Mouse (Mus musculus): Measurements from ENCODE around the gene Adal.

Gene Adal

GRCm38 (mm10) chr2:121178828-121179479 lies 38.7 kb downstream of the Adal start:
- DNase-seq = no peak

DNA sequence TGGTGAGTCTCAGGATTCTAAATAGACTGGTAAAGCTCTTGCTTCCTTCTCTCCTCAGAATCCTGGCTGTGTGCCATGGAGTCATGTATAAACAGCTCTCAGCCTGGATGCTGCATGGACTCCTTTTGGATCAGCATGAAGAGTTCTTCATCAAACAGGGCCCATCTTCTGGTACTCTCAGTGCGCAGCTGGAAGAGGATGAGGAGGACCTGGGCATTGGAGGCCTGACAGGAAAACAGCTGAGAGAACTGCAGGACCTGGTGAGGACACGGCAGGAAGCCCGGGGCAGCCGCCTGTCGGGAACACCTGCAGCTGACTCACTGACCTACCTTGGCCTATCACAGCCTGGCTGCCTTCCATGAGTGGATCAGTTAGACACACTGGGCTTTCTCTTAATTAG lies 43.2 kb downstream of the Adal start:
- peak; percentile 22 for DNase-seq

- no peak for DNase-seq
Observed at GRCm38 (mm10) chr2:121184142-121184541, 43.9 kb downstream of the Adal start.

DNA sequence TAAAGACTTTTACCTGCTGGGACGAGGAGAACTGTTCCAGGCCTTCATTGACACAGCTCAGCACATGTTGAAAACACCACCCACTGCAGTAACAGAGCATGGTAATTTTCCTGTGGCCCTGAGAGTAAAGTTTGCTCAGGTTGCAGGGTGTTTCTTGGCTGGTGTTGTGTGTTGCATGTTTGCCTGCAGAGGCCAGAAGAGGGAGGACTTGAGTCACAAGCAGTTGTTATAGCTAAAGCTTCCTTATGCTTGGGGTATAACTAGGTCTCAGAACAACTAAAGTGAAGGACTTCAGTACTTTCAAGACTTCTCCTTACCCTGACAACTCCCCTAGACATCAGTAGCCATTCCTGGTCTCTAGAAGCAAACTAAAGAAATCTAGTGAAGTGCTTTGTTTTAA lies 48.3 kb downstream of the Adal start:
- DNase-seq = no peak

DNA sequence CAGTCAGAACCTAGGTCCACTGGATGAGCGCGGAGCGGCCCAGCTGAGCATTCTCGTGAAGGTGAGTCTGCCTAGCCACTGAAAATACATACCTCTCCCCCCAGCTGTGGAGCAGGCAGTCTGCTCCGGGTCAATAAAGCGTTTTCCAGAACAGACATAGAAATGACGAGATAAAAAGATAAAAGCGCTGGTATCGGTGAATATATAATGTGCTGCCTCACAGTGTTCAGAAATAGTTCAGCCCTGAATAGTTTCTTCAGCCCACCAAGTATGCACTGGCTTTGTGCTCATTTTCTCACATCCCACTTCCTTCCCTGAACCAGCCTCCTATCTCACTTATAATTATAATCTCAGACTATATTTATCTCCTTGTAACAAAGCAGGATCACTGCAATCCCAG lies 55.2 kb downstream of the Adal start:
- DNase-seq = no peak

- no peak for DNase-seq
Observed at GRCm38 (mm10) chr2:121204276-121204675, 64.0 kb downstream of the Adal start.

All from kidney, postnatal 10 days (tissue).